Mouse (Mus musculus) heart, adult 11 months (tissue): ENCODE results near the gene Chit1.

Experiments used
- DNase-seq: peaks from one replicate; pipeline ENCODE4 v3.0.0; 2022

Gene Chit1

GRCm38 (mm10) chr1:134079477-134080163 is 31.4 kb upstream of the Chit1 start:
- peak; percentile 99 for DNase-seq

- peak; percentile 93 for DNase-seq
These were observed 30.6 kb upstream of the Chit1 start for GRCm38 (mm10) chr1:134080406-134080805.

- peak; percentile 96 for DNase-seq
These were observed 30.1 kb upstream of the Chit1 start for GRCm38 (mm10) chr1:134080881-134081450.

- DNase-seq, result peak; percentile 97
These were observed 28.0 kb upstream of the Chit1 start for GRCm38 (mm10) chr1:134082987-134083516.

GRCm38 (mm10) chr1:134083676-134084075 is 27.4 kb upstream of the Chit1 start:
- no peak for DNase-seq

- DNase-seq, result no peak
These were observed 26.9 kb upstream of the Chit1 start for GRCm38 (mm10) chr1:134084128-134084527.

GRCm38 (mm10) chr1:134086017-134086416 is 25.0 kb upstream of the Chit1 start:
- no peak for DNase-seq

- DNase-seq, result peak; percentile 96
These were observed 24.1 kb upstream of the Chit1 start for GRCm38 (mm10) chr1:134086811-134087398.

- DNase-seq, result peak; percentile 90
These were observed 22.0 kb upstream of the Chit1 start for GRCm38 (mm10) chr1:134089074-134089473.

- DNase-seq, result no peak
These were observed 19.2 kb upstream of the Chit1 start for GRCm38 (mm10) chr1:134091851-134092250.

- no peak for DNase-seq
These were observed 18.7 kb upstream of the Chit1 start for GRCm38 (mm10) chr1:134092368-134092767.

GRCm38 (mm10) chr1:134092852-134093770 is 17.9 kb upstream of the Chit1 start:
- peak; percentile 100 for DNase-seq

- peak; percentile 98 for DNase-seq
These were observed 17.1 kb upstream of the Chit1 start for GRCm38 (mm10) chr1:134093771-134094526.

GRCm38 (mm10) chr1:134095033-134095612 is 15.9 kb upstream of the Chit1 start:
- DNase-seq, result peak; percentile 95

GRCm38 (mm10) chr1:134095721-134096120 is 15.3 kb upstream of the Chit1 start:
- peak; percentile 91 for DNase-seq

- peak; percentile 97 for DNase-seq
These were observed 14.6 kb upstream of the Chit1 start for GRCm38 (mm10) chr1:134096264-134096934.

- DNase-seq, result peak; percentile 92
These were observed 13.8 kb upstream of the Chit1 start for GRCm38 (mm10) chr1:134097080-134097855.

- peak; percentile 99 for DNase-seq
These were observed 12.9 kb upstream of the Chit1 start for GRCm38 (mm10) chr1:134097956-134098725.

- DNase-seq, result peak; percentile 100
These were observed 12.1 kb upstream of the Chit1 start for GRCm38 (mm10) chr1:134098726-134099515.
